Mouse (Mus musculus) heart, postnatal 25 days (tissue): ENCODE measurements around the gene Arhgef10l. TPM values are rescaled to one million over a fixed set of nuclear protein-coding genes. Genes with fewer than 3 reads are reported as not detected.

Experiments used
- DNase-seq: peaks from one replicate; pipeline ENCODE4 v3.0.0; 2022; ENCODE audit warnings: low spot score
- intact Hi-C: fragments of 180-260 bp; cut with DNase I; formaldehyde crosslinking; loops from one replicate; pipeline ENCODE4 v1.15.1; 2025
- microRNA-seq: library from miRNA; unstranded; fragments of <30 nt; microRNA quantifications from one replicate; pipeline ENCODE4 v1.2.0, GENCODE M21; 2022
- total RNA-seq, 2 experiments: library from RNA; stranded (reverse); gene quantifications; 2 replicates each; pipeline ENCODE4 v1.2.3; 2021

Gene Arhgef10l
- total RNA-seq, 2 experiments from 2014 or later = 62.4 to 63.9 TPM

GRCm38 (mm10) chr4:140504921-140505607 is 160.7 kb downstream of the Arhgef10l start:
- intact Hi-C loops = no loop called here

GRCm38 (mm10) chr4:140504067-140504913 is 161.5 kb downstream of the Arhgef10l start:
- intact Hi-C loops = no loop called here
- no peak for DNase-seq

More at GRCm38 (mm10) chr4:140504921-140505607, 160.7 kb downstream of the Arhgef10l start:
- no peak for DNase-seq

GRCm38 (mm10) chr4:140500766-140501165 is 165.0 kb downstream of the Arhgef10l start:
- intact Hi-C loops = no loop called here
- no peak for DNase-seq

- no peak for DNase-seq
- intact Hi-C loops = no loop called here
These were observed 166.2 kb downstream of the Arhgef10l start for GRCm38 (mm10) chr4:140499571-140499970.

- intact Hi-C loops = no loop called here
These were observed 168.6 kb downstream of the Arhgef10l start for GRCm38 (mm10) chr4:140497169-140497568.

GRCm38 (mm10) chr4:140491555-140491954 is 174.3 kb downstream of the Arhgef10l start:
- intact Hi-C loops = no loop called here

More at GRCm38 (mm10) chr4:140497169-140497568, 168.6 kb downstream of the Arhgef10l start:
- DNase-seq = no peak

GRCm38 (mm10) chr4:140485442-140485841 is 180.4 kb downstream of the Arhgef10l start:
- DNase-seq = no peak

More at GRCm38 (mm10) chr4:140491555-140491954, 174.3 kb downstream of the Arhgef10l start:
- no peak for DNase-seq

GRCm38 (mm10) chr4:140483134-140483533 is 182.7 kb downstream of the Arhgef10l start:
- intact Hi-C loops = no loop called here

More at GRCm38 (mm10) chr4:140485442-140485841, 180.4 kb downstream of the Arhgef10l start:
- intact Hi-C loops = no loop called here

GRCm38 (mm10) chr4:140480369-140481067 is 185.3 kb downstream of the Arhgef10l start:
- intact Hi-C loops = no loop called here
- no peak for DNase-seq

More at GRCm38 (mm10) chr4:140483134-140483533, 182.7 kb downstream of the Arhgef10l start:
- no peak for DNase-seq

- intact Hi-C loops = no loop called here
These were observed 190.6 kb downstream of the Arhgef10l start for GRCm38 (mm10) chr4:140475194-140475593.

GRCm38 (mm10) chr4:140469760-140470452 is 195.9 kb downstream of the Arhgef10l start:
- intact Hi-C loops = no loop called here
- no peak for DNase-seq

More at GRCm38 (mm10) chr4:140475194-140475593, 190.6 kb downstream of the Arhgef10l start:
- no peak for DNase-seq

- no peak for DNase-seq
- intact Hi-C loops = no loop called here
These were observed 198.5 kb downstream of the Arhgef10l start for GRCm38 (mm10) chr4:140467254-140467791.

Small RNA genes lying within 50 kb of the gene (microRNA-seq; reads per million reads assigned to microRNA genes)
- not detected for gene Gm23045

Other genes with a start within 250 kb of the Arhgef10l start
- gene Rcc2, start 34.5 kb upstream of the Arhgef10l start, total RNA-seq = 10 to 100 TPM; 15.0 to 15.3 TPM
- not detected for gene Padi6, start 76.6 kb upstream of the Arhgef10l start, total RNA-seq
- under 1 TPM; 0.73 to 0.98 TPM for gene Padi4, start 108.2 kb upstream of the Arhgef10l start, total RNA-seq
- under 1 TPM in 1 of 2 experiments, not detected in 1; 0.20 TPM for gene Padi3, start 144.6 kb upstream of the Arhgef10l start, total RNA-seq
- gene Padi1, start 179.8 kb upstream of the Arhgef10l start, total RNA-seq = not detected
- under 1 TPM; 0.42 to 0.81 TPM for gene Padi2, start 240.3 kb upstream of the Arhgef10l start, total RNA-seq